Mouse (Mus musculus): ENCODE measurements at regions not wholly inside any gene's neighbourhood (a gene's known extent, or its start where the extent isn't known, plus 50 kb on each side); places are given as distances from the start of the nearest gene placed in this dataset.
"Not testable (repeated sequence)": the region's sequence is repeated elsewhere in the genome, so short reads cannot be mapped to it uniquely, and the experiment has no call there.

- DNase-seq (ENCODE audit: low read depth): no peak
Measured at GRCm38 (mm10) chr5:28771796-28772195, 304.7 kb upstream of the Shh start.

GRCm38 (mm10) chr5:28756171-28756948 lies 289.3 kb upstream of the Shh start:
- no peak for DNase-seq (ENCODE audit: low read depth)

GRCm38 (mm10) chr5:28751821-28752220 lies 284.8 kb upstream of the Shh start:
- not testable (repeated sequence) for DNase-seq (ENCODE audit: low read depth)

- DNase-seq (ENCODE audit: low read depth): no peak
Measured at GRCm38 (mm10) chr5:28734768-28735167, 267.7 kb upstream of the Shh start.

- DNase-seq (ENCODE audit: low read depth): no peak
Measured at GRCm38 (mm10) chr5:28722067-28722466, 255.0 kb upstream of the Shh start.

GRCm38 (mm10) chr5:28714978-28715377 lies 247.9 kb upstream of the Shh start:
- DNase-seq (ENCODE audit: low read depth): no peak

GRCm38 (mm10) chr5:28710517-28710916 lies 243.5 kb upstream of the Shh start:
- no peak for DNase-seq (ENCODE audit: low read depth)

- DNase-seq (ENCODE audit: low read depth): no peak
Measured at GRCm38 (mm10) chr5:28709626-28710025, 242.6 kb upstream of the Shh start.

GRCm38 (mm10) chr5:28704359-28704758 lies 237.3 kb upstream of the Shh start:
- DNase-seq (ENCODE audit: low read depth): no peak

GRCm38 (mm10) chr5:28696966-28697365 lies 229.9 kb upstream of the Shh start:
- DNase-seq (ENCODE audit: low read depth): no peak

- no peak for DNase-seq (ENCODE audit: low read depth)
Measured at GRCm38 (mm10) chr5:28690110-28690509, 223.1 kb upstream of the Shh start.

- no peak for DNase-seq (ENCODE audit: low read depth)
Measured at GRCm38 (mm10) chr5:28689651-28690050, 222.6 kb upstream of the Shh start.

GRCm38 (mm10) chr5:28689136-28689535 lies 222.1 kb upstream of the Shh start:
- no peak for DNase-seq (ENCODE audit: low read depth)

GRCm38 (mm10) chr5:28682821-28683220 lies 215.8 kb upstream of the Shh start:
- no peak for DNase-seq (ENCODE audit: low read depth)

- DNase-seq (ENCODE audit: low read depth): no peak
Measured at GRCm38 (mm10) chr5:28680311-28680710, 213.3 kb upstream of the Shh start.

- DNase-seq (ENCODE audit: low read depth): no peak
Measured at GRCm38 (mm10) chr5:28679761-28680160, 212.7 kb upstream of the Shh start.

GRCm38 (mm10) chr5:28630186-28630585 lies 163.1 kb upstream of the Shh start:
- no peak for DNase-seq (ENCODE audit: low read depth)

GRCm38 (mm10) chr5:28611885-28612284 lies 144.8 kb upstream of the Shh start:
- DNase-seq (ENCODE audit: low read depth): no peak

GRCm38 (mm10) chr5:28596537-28597314 lies 129.7 kb upstream of the Shh start:
- no peak for DNase-seq (ENCODE audit: low read depth)

GRCm38 (mm10) chr5:28571347-28571998 lies 104.4 kb upstream of the Shh start:
- no peak for DNase-seq (ENCODE audit: low read depth)

- DNase-seq (ENCODE audit: low read depth): no peak
Measured at GRCm38 (mm10) chr5:28568417-28568816, 101.4 kb upstream of the Shh start.

GRCm38 (mm10) chr5:28567341-28567905 lies 100.4 kb upstream of the Shh start:
- no peak for DNase-seq (ENCODE audit: low read depth)

GRCm38 (mm10) chr5:28563401-28563800 lies 96.3 kb upstream of the Shh start:
- DNase-seq (ENCODE audit: low read depth): no peak

Measured in NIH3T3 (cell line).